In genomic region chr11:96291681-96292564, GRCm38 (mm10) we compare ENCODE assay signal across 10 mouse cellular contexts. TPM values are rescaled to one million over a fixed set of nuclear protein-coding genes. Genes with fewer than 3 reads are reported as not detected.
A peak's percentile ranks its signal among the peaks of the same experiment; 100 is the strongest.
DNase-seq lines count a peak whose midpoint lies in the region; ATAC-seq and TF ChIP-seq lines count a peak whose summit lies in the region.
"Had no signal": no experiment of that assay in that cellular context is flagged by ENCODE, and none has a peak within 500 bp of the region (broad histone marks: within the 10 kb centered on the region; RNA-seq: fewer than 3 reads in every experiment).

Hoxb6 (plus strand) TSS chr11:96292476.

- no peak for TF ChIP-seq CTCF in liver, postnatal 0 days (IDR thresholded peaks at IDR 0.05; ENCODE audit: low read depth)

- peaks cover 16% of the 10 kb centered on the region for H3K4me1 ChIP-seq in intestine, embryonic 16.5 days (ENCODE audit: control insufficient read depth, insufficient read depth, low read length)
- H3K4me1 ChIP-seq in limb, embryonic 15.5 days, result peaks cover 16% of the 10 kb centered on the region
- H3K4me1 ChIP-seq in liver, postnatal 0 days (ENCODE audit: insufficient read depth), result no peaks in the 10 kb centered on the region

- TF ChIP-seq EP300 in liver, postnatal 0 days (IDR thresholded peaks at IDR 0.05; ENCODE audit: low read depth), result no peak

- no peaks in the 10 kb centered on the region for H3K9me3 ChIP-seq in intestine, embryonic 16.5 days (ENCODE audit: control insufficient read depth, low read length)
- H3K9me3 ChIP-seq in limb, embryonic 15.5 days, result no peaks in the 10 kb centered on the region
- no peaks in the 10 kb centered on the region for H3K9me3 ChIP-seq in liver, postnatal 0 days (ENCODE audit: low read length)

- H3K27me3 ChIP-seq in intestine, embryonic 16.5 days (replicated peaks; ENCODE audit: control insufficient read depth, insufficient read depth, low read length), result peaks cover 39% of the 10 kb centered on the region
- peaks cover 98% of the 10 kb centered on the region for H3K27me3 ChIP-seq in limb, embryonic 15.5 days
- peaks cover 97% of the 10 kb centered on the region for H3K27me3 ChIP-seq in liver, postnatal 0 days (ENCODE audit: insufficient read depth, low read length)

- peak within 1 kb of the TSS; percentile 58 for H3K4me3 ChIP-seq in intestine, embryonic 16.5 days (ENCODE audit: low read length)
- H3K4me3 ChIP-seq in limb, embryonic 15.5 days, result peak within 1 kb of the TSS; percentile 28
- H3K4me3 ChIP-seq in liver, postnatal 0 days (ENCODE audit: low read depth, low read length), result no peak within 1 kb of the TSS

- DNase-seq in embryo, embryonic 10 days (ENCODE audit: low spot score), result peak; percentile 57
- no peak for DNase-seq in embryo, embryonic 10.5 days (ENCODE audit: low spot score)
- DNase-seq in adrenal gland, adult 2 months, result peak; percentile 91
- no peak for DNase-seq in right cerebral cortex, postnatal 36 days (ENCODE audit: low spot score in 2 of 2)
- DNase-seq in thymus, postnatal 10 days (ENCODE audit: low spot score in 2 of 2), result no peak
- DNase-seq in liver, postnatal 0 days, result no peak
- DNase-seq: thymus, adult 18-20 months had no signal

- peak within 1 kb of the TSS; percentile 81 for H3K9ac ChIP-seq in intestine, embryonic 16.5 days (ENCODE audit: low read depth, low read length)
- H3K9ac ChIP-seq in limb, embryonic 15.5 days, result no peak within 1 kb of the TSS
- no peak within 1 kb of the TSS for H3K9ac ChIP-seq in liver, postnatal 0 days (replicated peaks)

- ATAC-seq in intestine, embryonic 16.5 days, result peak; percentile 24; the same call in 1 of the 2 replicates
- ATAC-seq in limb, embryonic 15.5 days (ENCODE audit: insufficient number of reproducible peaks, low FRiP score, low TSS enrichment, low read depth), result no peak
- ATAC-seq in liver, postnatal 0 days, result no peak

- H3K4me2 ChIP-seq in intestine, embryonic 16.5 days (ENCODE audit: low read depth, low read length), result peak within 1 kb of the TSS; percentile 65
- H3K4me2 ChIP-seq in limb, embryonic 15.5 days, result peak within 1 kb of the TSS; percentile 4; the same call in 1 of the 2 replicates
- no peak within 1 kb of the TSS for H3K4me2 ChIP-seq in liver, postnatal 0 days (ENCODE audit: low read depth, low read length)

- 9% methylated on average over 22 of the region's 22 CpGs for WGBS in intestine, embryonic 16.5 days
- 6% methylated on average over 22 of the region's 22 CpGs for WGBS in limb, embryonic 15.5 days
- 11% methylated on average over 22 of the region's 22 CpGs for WGBS in liver, postnatal 0 days (ENCODE audit: insufficient replicate concordance)

- peak within 1 kb of the TSS; percentile 89 for H3K27ac ChIP-seq in intestine, embryonic 16.5 days (ENCODE audit: low read length)
- H3K27ac ChIP-seq in limb, embryonic 15.5 days, result no peak within 1 kb of the TSS; the same call in 1 of the 2 replicates
- no peak within 1 kb of the TSS for H3K27ac ChIP-seq in liver, postnatal 0 days (ENCODE audit: low read depth)

- no peaks in the 10 kb centered on the region for H3K36me3 ChIP-seq in intestine, embryonic 16.5 days (ENCODE audit: control insufficient read depth, insufficient read depth, low read length)
- H3K36me3 ChIP-seq in limb, embryonic 15.5 days, result no peaks in the 10 kb centered on the region
- no peaks in the 10 kb centered on the region for H3K36me3 ChIP-seq in liver, postnatal 0 days (replicated peaks; ENCODE audit: insufficient read depth, low read length)

RNA-seq across cellular contexts. Expression of gene Hoxb6, which starts in this region (rescaled TPM):
- 10 to 100 TPM; 33.0 to 72.2 TPM for total RNA-seq in adrenal gland, adult 2 months (2021)
- polyA plus RNA-seq in adrenal gland, adult 2 months (2012; rRNA removed), result 201 and 210 TPM in 2 replicates
- 11.1 and 11.3 TPM in 2 replicates for polyA plus RNA-seq in intestine, embryonic 16.5 days (2015; fragmentation: Nextera tagmentation; extraction: Ambion mirVana)
- polyA plus RNA-seq in limb, embryonic 15.5 days (2015; fragmentation: Nextera tagmentation; extraction: Ambion mirVana), result 0.31 and 0.55 TPM in 2 replicates
- polyA plus RNA-seq in liver, postnatal 0 days (2015; fragmentation: Nextera tagmentation; extraction: Ambion mirVana), result not detected in 2 replicates
- total RNA-seq: liver, adult 2 months had no signal

Comparison
In these comparisons a context has a peak if more than half of its experiments do, and no peak if none do; other contexts are left out.
1. RNA of gene Hoxb6 (polyA plus RNA-seq): 201 to 210 TPM in adrenal gland, adult 2 months; 11.1 to 11.3 TPM in intestine, embryonic 16.5 days, 0.31 to 0.55 TPM in limb, embryonic 15.5 days and not detected in liver, postnatal 0 days; every median in the first group is over 10 times any median in the second.
2. DNase-seq: peak in embryo, embryonic 10 days (single experiment) and adrenal gland, adult 2 months (single experiment); none in embryo, embryonic 10.5 days (single experiment), right cerebral cortex, postnatal 36 days (0 of 2), thymus, postnatal 10 days (0 of 2) and liver, postnatal 0 days (single experiment).